Mouse (Mus musculus) monocyte, adult 2 months (primary cell): ENCODE results near the gene Clstn3.
"Not testable (repeated sequence)": the region's sequence is repeated elsewhere in the genome, so short reads cannot be mapped to it uniquely, and the experiment has no call there.

Experiments
- DNase-seq, 2 experiments: peaks; one replicate each; pipeline ENCODE4 v3.0.0; 2022; ENCODE audit warnings: low spot score in 2 of 2, low read depth in 1 of 2

Clstn3 gene

GRCm38 (mm10) chr6:124415347-124416088 is 49.1 kb downstream of the Clstn3 start:
- peak in 1 of 2 experiments; percentile 37 for DNase-seq

- peak; percentile 61 to 84 for DNase-seq
Observed at GRCm38 (mm10) chr6:124414927-124415325, 49.7 kb downstream of the Clstn3 start, which contains the start of gene Pex5. Pex5 (minus strand) TSS chr6:124415067.

GRCm38 (mm10) chr6:124414150-124414926 is 50.3 kb downstream of the Clstn3 start:
- peak in 1 of 2 experiments; percentile 20 for DNase-seq

GRCm38 (mm10) chr6:124413770-124414149 is 50.8 kb downstream of the Clstn3 start:
- DNase-seq, result no peak

- DNase-seq, result no peak
Observed at GRCm38 (mm10) chr6:124408355-124408754, 56.2 kb downstream of the Clstn3 start.

- no peak for DNase-seq
Observed at GRCm38 (mm10) chr6:124407180-124407579, 57.4 kb downstream of the Clstn3 start.

GRCm38 (mm10) chr6:124406326-124406725 is 58.3 kb downstream of the Clstn3 start:
- DNase-seq, result no peak

GRCm38 (mm10) chr6:124399738-124400137 is 64.9 kb downstream of the Clstn3 start:
- DNase-seq, result no peak

GRCm38 (mm10) chr6:124394991-124395390 is 69.6 kb downstream of the Clstn3 start:
- DNase-seq, result not testable (repeated sequence)
